Mouse (Mus musculus) layer of hippocampus, adult 2 months (tissue): Measurements from ENCODE around the gene Upk1b. TPM values are rescaled to one million over a fixed set of nuclear protein-coding genes. Genes with fewer than 3 reads are reported as not detected.
A peak's percentile ranks its signal among the peaks of the same experiment; 100 is the strongest.
"Not testable (repeated sequence)": the region's sequence is repeated elsewhere in the genome, so short reads cannot be mapped to it uniquely, and the experiment has no call there.

Experiments used
- DNase-seq, 2 experiments: peaks; one replicate each; pipeline ENCODE4 v3.0.0; 2022; ENCODE audit warnings: low spot score in 2 of 2
- H3K27ac ChIP-seq: fragments of 200-600 bp; 2 replicates; pipeline ENCODE4 v1.8.1; 2022
- H3K4me3 ChIP-seq: fragments of 200-600 bp; 2 replicates; pipeline ENCODE4 v1.8.1; 2022; ENCODE audit warnings: mild to moderate bottlenecking
- CTCF ChIP-seq: fragments of 200-600 bp; conservative IDR thresholded peaks from 2 replicates; pipeline ENCODE4 v1.8.1; 2022; ENCODE audit warnings: antibody characterized with exemption, mild to moderate bottlenecking, moderate library complexity
- long read RNA-seq, 2 experiments: library from polyadenylated mRNA; stranded (forward); transcript quantifications; one replicate each; pipeline ENCODE4 v2.0.0; 2021; ENCODE audit warnings: borderline mapping rate in 2 of 2
- total RNA-seq, 2 experiments: library from RNA; stranded (reverse); gene quantifications; 2 replicates each; pipeline ENCODE4 v1.2.3; 2021

Upk1b gene
- total RNA-seq = 1 to 10 TPM; 1.6 to 1.7 TPM
- long read RNA-seq, experiment 1, partial matches to known transcripts = 0 of 2 reads
- long read RNA-seq, experiment 1, other reads (novel, unspliced or antisense) = 1 of 2 reads
- long read RNA-seq, experiment 2, partial matches to known transcripts = 0 of 2 reads
- long read RNA-seq, experiment 2, other reads (novel, unspliced or antisense) = 0 of 2 reads

GRCm38 (mm10) chr16:38800091-38800490 is at the start of gene Upk1b:
Gene Upk1b, minus strand, starts transcription at chr16:38800328.
- TF ChIP-seq CTCF = no peak
- DNase-seq = no peak
- no peak within 1 kb of the TSS for H3K27ac ChIP-seq
- no peak within 1 kb of the TSS for H3K4me3 ChIP-seq

GRCm38 (mm10) chr16:38828649-38829048 is 28.5 kb upstream of the Upk1b start, which contains the start of gene 4930435E12Rik:
Gene 4930435E12Rik, minus strand, starts transcription at chr16:38828749.
- no peak for TF ChIP-seq CTCF
- Histone ChIP-seq H3K27ac (no peak within 1 kb of the TSS), H3K4me3 (no peak within 1 kb of the TSS)
- no peak for DNase-seq

GRCm38 (mm10) chr16:38812521-38812920 is 12.4 kb upstream of the Upk1b start:
- no peak overlapping the region for H3K4me3 ChIP-seq
- peak; percentile 62 to 73 for DNase-seq
- peak; percentile 97 for TF ChIP-seq CTCF
- H3K27ac ChIP-seq = no peak overlapping the region

- DNase-seq = no peak
- no peak overlapping the region for H3K4me3 ChIP-seq
- H3K27ac ChIP-seq = no peak overlapping the region
- TF ChIP-seq CTCF = no peak
These were observed 10.1 kb upstream of the Upk1b start for GRCm38 (mm10) chr16:38810196-38810595.

- not testable (repeated sequence) for H3K4me3 ChIP-seq, H3K27ac ChIP-seq, DNase-seq
These were observed 7.7 kb upstream of the Upk1b start for GRCm38 (mm10) chr16:38807796-38808195.

GRCm38 (mm10) chr16:38798957-38799450 is 1.1 kb downstream of the Upk1b start:
- Histone ChIP-seq H3K27ac (no peak overlapping the region), H3K4me3 (no peak overlapping the region)
- no peak for DNase-seq
- no peak for TF ChIP-seq CTCF

- no peak for TF ChIP-seq CTCF
- no peak overlapping the region for H3K4me3 ChIP-seq
- DNase-seq = no peak
- no peak overlapping the region for H3K27ac ChIP-seq
These were observed 7.0 kb downstream of the Upk1b start for GRCm38 (mm10) chr16:38793120-38793519.

- no peak for DNase-seq
- no peak overlapping the region for H3K4me3 ChIP-seq
- no peak overlapping the region for H3K27ac ChIP-seq
- TF ChIP-seq CTCF = no peak
These were observed 10.2 kb downstream of the Upk1b start for GRCm38 (mm10) chr16:38789966-38790365.

GRCm38 (mm10) chr16:38789016-38789415 is 11.1 kb downstream of the Upk1b start:
- no peak for DNase-seq
- Histone ChIP-seq H3K4me3 (no peak overlapping the region), H3K27ac (no peak overlapping the region)
- TF ChIP-seq CTCF = no peak

- Histone ChIP-seq H3K4me3 (no peak overlapping the region), H3K27ac (no peak overlapping the region)
- no peak for TF ChIP-seq CTCF
- no peak for DNase-seq
These were observed 14.8 kb downstream of the Upk1b start for GRCm38 (mm10) chr16:38785301-38785700.

GRCm38 (mm10) chr16:38782524-38783067 is 17.5 kb downstream of the Upk1b start:
- Histone ChIP-seq H3K27ac (no peak overlapping the region), H3K4me3 (no peak overlapping the region)
- DNase-seq = no peak
- no peak for TF ChIP-seq CTCF

GRCm38 (mm10) chr16:38781946-38782345 is 18.2 kb downstream of the Upk1b start:
- TF ChIP-seq CTCF = no peak
- Histone ChIP-seq H3K4me3 (no peak overlapping the region), H3K27ac (no peak overlapping the region)
- no peak for DNase-seq

GRCm38 (mm10) chr16:38780960-38781572 is 19.1 kb downstream of the Upk1b start:
- DNase-seq = no peak
- H3K27ac ChIP-seq = no peak overlapping the region
- H3K4me3 ChIP-seq = no peak overlapping the region
- TF ChIP-seq CTCF = no peak

GRCm38 (mm10) chr16:38776342-38776741 is 23.8 kb downstream of the Upk1b start:
- TF ChIP-seq CTCF = peak; percentile 47
- DNase-seq = no peak
- no peak overlapping the region for H3K4me3 ChIP-seq
- H3K27ac ChIP-seq = no peak overlapping the region
